19 mouse cellular contexts compared by ENCODE assay signal in genomic region chr8:88443397-88443796, GRCm38 (mm10).
A peak's percentile ranks its signal among the peaks of the same experiment; 100 is the strongest.
DNase-seq lines count a peak whose midpoint lies in the region; ATAC-seq and TF ChIP-seq lines count a peak whose summit lies in the region.
"Had no signal": no experiment of that assay in that cellular context is flagged by ENCODE, and none has a peak within 500 bp of the region (broad histone marks: within the 10 kb centered on the region; RNA-seq: fewer than 3 reads in every experiment).

No protein-coding gene starts in this region.

- no peak overlapping the region for H3K4me2 ChIP-seq in intestine, embryonic 15.5 days (replicated peaks)
- no peak overlapping the region for H3K4me2 ChIP-seq in intestine, postnatal 0 days (replicated peaks; ENCODE audit: low read depth)
- no peak overlapping the region for H3K4me2 ChIP-seq in intestine, embryonic 16.5 days (ENCODE audit: low read depth, low read length)
- H3K4me2 ChIP-seq in stomach, postnatal 0 days (replicated peaks; ENCODE audit: low read depth): no peak overlapping the region

- H3K36me3 ChIP-seq in intestine, embryonic 15.5 days: no peaks in the 10 kb centered on the region
- H3K36me3 ChIP-seq in intestine, postnatal 0 days (ENCODE audit: control insufficient read depth, insufficient read depth): no peaks in the 10 kb centered on the region
- no peaks in the 10 kb centered on the region for H3K36me3 ChIP-seq in intestine, embryonic 16.5 days (ENCODE audit: control insufficient read depth, insufficient read depth, low read length)
- no peaks in the 10 kb centered on the region for H3K36me3 ChIP-seq in stomach, postnatal 0 days (ENCODE audit: control insufficient read depth, insufficient read depth, low read length)
- H3K36me3 ChIP-seq: G1E had no signal

- 21% methylated on average over 1 of the region's 1 CpGs for WGBS in intestine, embryonic 15.5 days
- 10% methylated on average over 1 of the region's 1 CpGs for WGBS in intestine, postnatal 0 days
- WGBS in intestine, embryonic 16.5 days: 27% methylated on average over 1 of the region's 1 CpGs
- 29% methylated on average over 1 of the region's 1 CpGs for WGBS in stomach, postnatal 0 days

- H3K9me3 ChIP-seq in intestine, embryonic 15.5 days: no peaks in the 10 kb centered on the region
- no peaks in the 10 kb centered on the region for H3K9me3 ChIP-seq in intestine, postnatal 0 days (ENCODE audit: control insufficient read depth)
- no peaks in the 10 kb centered on the region for H3K9me3 ChIP-seq in intestine, embryonic 16.5 days (ENCODE audit: control insufficient read depth, low read length)
- H3K9me3 ChIP-seq in stomach, postnatal 0 days (ENCODE audit: control insufficient read depth, low read length): no peaks in the 10 kb centered on the region
- H3K9me3 ChIP-seq: G1E had no signal

- no peak for TF ChIP-seq CTCF in intestine, postnatal 0 days (IDR thresholded peaks at IDR 0.05; ENCODE audit: low read depth)
- TF ChIP-seq CTCF in stomach, postnatal 0 days (IDR thresholded peaks at IDR 0.05; ENCODE audit: low read depth): no peak

- no peak overlapping the region for H3K27ac ChIP-seq in intestine, embryonic 15.5 days
- no peak overlapping the region for H3K27ac ChIP-seq in intestine, postnatal 0 days (ENCODE audit: low read depth, low read length)
- no peak overlapping the region for H3K27ac ChIP-seq in intestine, embryonic 16.5 days (ENCODE audit: low read length)
- no peak overlapping the region for H3K27ac ChIP-seq in stomach, postnatal 0 days (replicated peaks)

- 0 out of 2 replicates have a peak, but pooled peaks cover 2% of the 10 kb centered on the region for H3K4me1 ChIP-seq in intestine, embryonic 15.5 days (replicated peaks)
- no peaks in the 10 kb centered on the region for H3K4me1 ChIP-seq in intestine, postnatal 0 days (replicated peaks; ENCODE audit: control insufficient read depth, insufficient read depth, low read length)
- H3K4me1 ChIP-seq in intestine, embryonic 16.5 days (ENCODE audit: control insufficient read depth, insufficient read depth, low read length): 0 out of 2 replicates have a peak, but pooled peaks cover 3% of the 10 kb centered on the region
- no peaks in the 10 kb centered on the region for H3K4me1 ChIP-seq in stomach, postnatal 0 days (replicated peaks; ENCODE audit: control insufficient read depth, insufficient read depth)

- ATAC-seq in intestine, embryonic 15.5 days: peak; percentile 65
- no peak for ATAC-seq in intestine, postnatal 0 days
- ATAC-seq in intestine, embryonic 16.5 days: peak; percentile 69
- ATAC-seq in stomach, postnatal 0 days (ENCODE audit: low FRiP score, low TSS enrichment): 0 out of 2 replicates have a peak, but pooled peaks have one; percentile 45
- ATAC-seq: activated CD4-positive, CD25-positive, alpha-beta regulatory T cell, adult 4 months; CD4-positive, CD25-positive, alpha-beta regulatory T cell, adult 4 months; Patski had no signal

- peak; percentile 25 for DNase-seq in stomach, postnatal 0 days (ENCODE audit: low spot score)
- DNase-seq in frontal cortex, adult 2 months (ENCODE audit: extremely low spot score in 1 of 2, low spot score in 1 of 2): no peak
- no peak for DNase-seq in cerebellum, adult 18-20 months
- DNase-seq: adrenal gland, adult 2 months; adrenal gland, adult 8-10 months; adrenal gland, postnatal 10 days; adrenal gland, postnatal 25 days; adrenal gland, postnatal 36 days; B cell, adult 2 months; cerebellum, adult 11 months; cerebellum, adult 11-12 months; cerebellum, adult 2 months had no signal

- H3K4me3 ChIP-seq in intestine, embryonic 15.5 days (replicated peaks): no peak overlapping the region
- no peak overlapping the region for H3K4me3 ChIP-seq in intestine, postnatal 0 days (ENCODE audit: low read depth, low read length)
- no peak overlapping the region for H3K4me3 ChIP-seq in intestine, embryonic 16.5 days (ENCODE audit: low read length)
- no peak overlapping the region for H3K4me3 ChIP-seq in stomach, postnatal 0 days (ENCODE audit: low read depth, low read length)

- H3K9ac ChIP-seq in intestine, embryonic 15.5 days: no peak overlapping the region
- H3K9ac ChIP-seq in intestine, postnatal 0 days (ENCODE audit: low read depth, low read length): no peak overlapping the region
- H3K9ac ChIP-seq in intestine, embryonic 16.5 days (ENCODE audit: low read depth, low read length): no peak overlapping the region
- no peak overlapping the region for H3K9ac ChIP-seq in stomach, postnatal 0 days (ENCODE audit: low read length)

- 0 out of 2 replicates have a peak, but pooled peaks cover 6% of the 10 kb centered on the region for H3K27me3 ChIP-seq in intestine, embryonic 15.5 days (replicated peaks)
- H3K27me3 ChIP-seq in intestine, postnatal 0 days (replicated peaks; ENCODE audit: control insufficient read depth, insufficient read depth, low read length): no peaks in the 10 kb centered on the region
- no peaks in the 10 kb centered on the region for H3K27me3 ChIP-seq in intestine, embryonic 16.5 days (replicated peaks; ENCODE audit: control insufficient read depth, insufficient read depth, low read length)
- no peaks in the 10 kb centered on the region for H3K27me3 ChIP-seq in stomach, postnatal 0 days (ENCODE audit: control insufficient read depth, insufficient read depth, low read length)

- no peak for TF ChIP-seq EP300 in stomach, postnatal 0 days (optimal IDR thresholded peaks at IDR 0.05)
